Mouse (Mus musculus): Measurements from ENCODE around the gene Chst14. TPM values are rescaled to one million over a fixed set of nuclear protein-coding genes. Genes with fewer than 3 reads are reported as not detected.

Chst14 gene
- total RNA-seq (2017), result 0.81 and 2.2 TPM in 2 replicates

DNA sequence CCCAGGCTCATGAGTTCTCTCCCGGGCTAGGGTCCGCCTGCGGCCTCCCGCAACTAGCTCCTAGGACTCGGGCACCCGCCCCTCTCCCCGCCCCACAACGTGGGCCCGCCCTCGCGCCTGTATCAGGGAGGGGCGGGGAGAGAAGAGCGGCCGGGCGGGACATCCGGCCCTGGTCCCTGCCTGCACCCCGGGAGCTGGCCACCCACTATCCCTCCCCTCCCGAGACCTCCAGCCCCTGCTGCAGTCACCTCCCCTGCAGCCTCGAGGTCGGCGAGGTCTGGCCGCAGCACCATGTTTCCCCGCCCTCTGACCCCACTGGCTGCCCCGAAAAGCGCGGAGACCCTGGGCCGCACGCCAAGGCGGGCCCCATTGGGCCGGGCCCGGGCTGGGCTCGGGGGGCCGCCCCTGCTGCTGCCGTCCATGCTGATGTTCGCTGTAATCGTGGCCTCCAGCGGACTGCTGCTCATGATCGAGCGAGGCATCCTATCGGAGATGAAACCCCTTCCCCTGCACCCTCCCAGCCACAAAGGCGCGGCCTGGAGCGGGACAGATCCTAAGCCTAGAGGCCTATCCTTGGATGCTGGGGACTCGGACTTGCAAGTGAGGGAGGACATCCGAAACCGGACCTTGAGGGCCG, at the start of gene Chst14:
Chst14 (plus strand) TSS at position 136 of the 637 bp plus-strand sequence.
- ATAC-seq (ENCODE audit: extremely low read depth, insufficient number of reproducible peaks, low FRiP score, poor library complexity, severe bottlenecking), result peak; percentile 70

GRCm38 (mm10) chr2:118881019-118881418, 45.3 kb upstream of the Chst14 start:
- no peak for ATAC-seq (ENCODE audit: extremely low read depth, insufficient number of reproducible peaks, low FRiP score, poor library complexity, severe bottlenecking)

DNA sequence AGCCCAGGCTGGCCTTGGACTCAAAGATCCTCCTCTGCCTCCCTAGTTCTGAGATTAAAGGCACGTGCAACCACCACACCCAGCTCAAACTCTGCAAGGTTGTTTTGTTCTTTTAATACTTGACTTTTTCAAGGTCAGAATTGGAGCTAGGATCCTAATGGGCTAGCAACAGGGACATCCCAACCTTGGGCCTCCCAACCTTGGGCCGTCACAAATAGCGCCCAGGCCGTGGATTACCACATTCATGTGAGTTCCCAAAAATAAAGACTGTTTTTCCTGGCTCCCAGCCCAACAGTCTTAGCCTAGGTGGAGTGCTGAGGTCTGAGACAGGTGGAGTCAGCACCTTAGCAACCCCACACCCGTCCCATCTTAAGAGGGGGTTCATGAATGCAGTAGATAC, 44.3 kb upstream of the Chst14 start:
- ATAC-seq (ENCODE audit: extremely low read depth, insufficient number of reproducible peaks, low FRiP score, poor library complexity, severe bottlenecking), result no peak

- ATAC-seq (ENCODE audit: extremely low read depth, insufficient number of reproducible peaks, low FRiP score, poor library complexity, severe bottlenecking), result peak; percentile 69
Measured at GRCm38 (mm10) chr2:118882840-118883679, 43.2 kb upstream of the Chst14 start.

DNA sequence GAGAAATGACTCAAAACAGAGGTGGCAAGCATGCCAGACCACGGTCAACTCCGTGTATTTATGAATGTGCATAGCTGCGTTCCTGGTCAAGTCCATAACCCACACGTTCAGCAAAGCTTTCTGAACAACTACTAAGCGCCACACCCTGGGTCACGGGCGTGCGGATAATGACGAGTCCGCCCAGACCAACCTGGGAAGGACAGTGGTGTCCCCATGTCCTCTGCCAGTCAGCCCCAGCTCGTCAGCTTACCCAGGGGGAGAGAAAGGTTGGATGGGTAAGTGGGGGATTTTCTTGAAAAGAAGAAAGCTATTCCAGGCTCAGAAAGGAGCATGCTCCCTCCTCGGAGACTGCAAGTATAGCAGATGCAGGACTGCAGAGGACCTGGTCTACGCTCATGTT, 38.9 kb upstream of the Chst14 start:
- ATAC-seq (ENCODE audit: extremely low read depth, insufficient number of reproducible peaks, low FRiP score, poor library complexity, severe bottlenecking), result no peak

GRCm38 (mm10) chr2:118887845-118888548, 38.3 kb upstream of the Chst14 start:
- ATAC-seq (ENCODE audit: extremely low read depth, insufficient number of reproducible peaks, low FRiP score, poor library complexity, severe bottlenecking), result no peak

DNA sequence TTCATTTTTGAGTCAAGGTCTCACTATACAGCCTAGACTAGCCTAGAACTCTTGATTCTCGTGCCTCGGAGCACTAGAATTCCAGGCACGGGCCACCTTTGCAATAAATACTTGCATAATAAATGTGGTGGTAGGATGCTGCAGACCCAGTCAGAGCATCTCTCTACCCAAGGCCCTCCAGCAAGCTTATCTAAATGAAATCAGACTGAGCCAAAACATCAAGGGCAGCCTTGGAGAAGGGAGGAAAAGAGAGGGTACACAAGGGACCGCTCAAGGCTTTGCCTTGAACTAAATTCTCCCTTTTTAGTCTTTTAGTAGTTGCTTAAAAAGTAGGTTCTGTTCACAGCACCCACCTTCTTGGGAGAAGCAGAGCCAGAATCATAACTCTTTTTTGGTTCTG, 35.1 kb upstream of the Chst14 start:
- ATAC-seq (ENCODE audit: extremely low read depth, insufficient number of reproducible peaks, low FRiP score, poor library complexity, severe bottlenecking), result no peak

GRCm38 (mm10) chr2:118895990-118896913, 30.0 kb upstream of the Chst14 start:
- no peak for ATAC-seq (ENCODE audit: extremely low read depth, insufficient number of reproducible peaks, low FRiP score, poor library complexity, severe bottlenecking)

- peak; percentile 23; the same call in 1 of the 2 replicates for ATAC-seq (ENCODE audit: extremely low read depth, insufficient number of reproducible peaks, low FRiP score, poor library complexity, severe bottlenecking)
Measured at GRCm38 (mm10) chr2:118896914-118897291, 29.4 kb upstream of the Chst14 start.

DNA sequence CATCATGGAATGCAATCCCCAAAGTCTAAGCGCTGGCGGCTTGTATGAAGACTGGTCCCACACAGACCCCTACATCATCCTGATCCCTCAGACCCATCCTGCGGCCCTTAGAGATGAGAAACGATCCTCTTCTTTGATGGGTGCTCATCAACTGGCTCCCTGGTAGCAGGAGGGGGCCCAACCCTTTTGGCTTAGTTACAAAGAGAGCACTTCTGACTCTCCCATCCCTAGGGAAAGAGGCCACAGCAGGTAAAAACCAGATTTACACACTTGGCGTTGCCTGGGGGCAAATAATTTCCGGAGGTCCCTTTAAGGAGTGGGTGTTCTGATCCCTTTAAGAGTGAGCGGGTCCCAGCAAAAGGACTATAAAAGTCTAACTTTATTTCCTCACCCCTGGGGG, 28.9 kb upstream of the Chst14 start:
- no peak for ATAC-seq (ENCODE audit: extremely low read depth, insufficient number of reproducible peaks, low FRiP score, poor library complexity, severe bottlenecking)

GRCm38 (mm10) chr2:118897808-118898207, 28.5 kb upstream of the Chst14 start:
- no peak for ATAC-seq (ENCODE audit: extremely low read depth, insufficient number of reproducible peaks, low FRiP score, poor library complexity, severe bottlenecking)

DNA sequence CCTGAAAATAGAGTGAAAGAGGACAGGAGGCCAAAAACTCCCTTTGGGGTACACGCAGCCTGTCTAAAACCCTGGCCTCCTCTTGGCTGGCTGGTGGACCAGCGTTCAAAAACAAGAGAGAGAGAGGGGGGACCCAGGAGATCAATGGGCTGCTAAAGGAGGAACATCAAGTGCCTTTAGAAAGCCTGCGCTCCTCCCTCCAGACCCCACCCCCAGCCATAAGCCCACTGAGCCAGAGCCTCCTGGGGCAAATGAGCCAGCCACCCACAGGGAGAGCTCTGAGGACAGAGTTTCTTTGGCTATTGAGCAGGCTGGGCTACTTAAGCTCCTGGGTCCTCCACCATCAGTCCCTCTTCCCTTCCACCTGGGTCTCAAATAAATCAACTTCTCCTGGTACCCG, 27.5 kb upstream of the Chst14 start:
- no peak for ATAC-seq (ENCODE audit: extremely low read depth, insufficient number of reproducible peaks, low FRiP score, poor library complexity, severe bottlenecking)

GRCm38 (mm10) chr2:118899306-118899705, 27.0 kb upstream of the Chst14 start:
- no peak for ATAC-seq (ENCODE audit: extremely low read depth, insufficient number of reproducible peaks, low FRiP score, poor library complexity, severe bottlenecking)

DNA sequence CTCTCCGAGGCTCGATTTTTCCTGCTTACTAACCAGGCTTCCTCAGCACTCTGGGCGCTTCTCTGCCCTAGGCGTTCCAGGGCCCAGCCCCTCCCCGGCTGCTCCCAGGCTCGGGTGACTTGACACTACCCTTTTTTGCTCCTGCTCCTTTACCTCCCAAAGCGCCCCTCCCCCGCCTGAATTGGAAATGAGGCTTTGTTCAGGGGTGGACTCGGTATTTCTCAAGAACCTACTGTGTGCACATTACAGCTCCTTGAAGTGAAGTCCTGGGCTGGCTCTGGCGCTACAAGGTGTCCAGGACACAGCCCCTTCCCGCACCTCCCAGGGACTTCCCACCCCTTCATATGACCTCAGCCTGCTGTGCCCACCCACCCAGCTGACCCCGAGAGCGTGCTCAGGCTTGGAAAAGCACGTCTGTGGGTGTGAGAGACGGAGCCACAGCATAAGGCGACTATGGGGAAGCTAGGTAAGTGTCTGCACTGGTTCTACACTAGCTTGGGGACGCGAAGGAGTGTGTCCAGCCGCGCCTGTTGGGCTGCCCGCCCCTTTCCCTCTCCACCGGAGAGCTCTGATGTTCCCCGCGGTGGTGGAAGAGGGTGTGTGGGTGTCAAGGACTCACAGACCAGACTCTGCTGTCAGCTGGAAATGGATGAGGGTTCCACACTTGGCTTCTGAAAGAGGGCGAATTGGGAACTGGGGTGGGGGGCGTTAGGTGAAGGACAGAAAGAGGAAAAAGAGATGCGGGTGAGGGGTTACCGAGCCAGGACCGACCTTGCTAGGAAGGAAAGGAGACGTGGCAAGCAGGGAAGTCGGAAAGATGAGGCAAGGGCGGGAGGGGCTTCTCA, 26.1 kb upstream of the Chst14 start, which contains the start of gene Bahd1:
Bahd1 (plus strand) TSS at position 397 of the 845 bp plus-strand sequence.
- ATAC-seq (ENCODE audit: extremely low read depth, insufficient number of reproducible peaks, low FRiP score, poor library complexity, severe bottlenecking), result no peak

GRCm38 (mm10) chr2:118900826-118901140, 25.5 kb upstream of the Chst14 start:
- no peak for ATAC-seq (ENCODE audit: extremely low read depth, insufficient number of reproducible peaks, low FRiP score, poor library complexity, severe bottlenecking)

DNA sequence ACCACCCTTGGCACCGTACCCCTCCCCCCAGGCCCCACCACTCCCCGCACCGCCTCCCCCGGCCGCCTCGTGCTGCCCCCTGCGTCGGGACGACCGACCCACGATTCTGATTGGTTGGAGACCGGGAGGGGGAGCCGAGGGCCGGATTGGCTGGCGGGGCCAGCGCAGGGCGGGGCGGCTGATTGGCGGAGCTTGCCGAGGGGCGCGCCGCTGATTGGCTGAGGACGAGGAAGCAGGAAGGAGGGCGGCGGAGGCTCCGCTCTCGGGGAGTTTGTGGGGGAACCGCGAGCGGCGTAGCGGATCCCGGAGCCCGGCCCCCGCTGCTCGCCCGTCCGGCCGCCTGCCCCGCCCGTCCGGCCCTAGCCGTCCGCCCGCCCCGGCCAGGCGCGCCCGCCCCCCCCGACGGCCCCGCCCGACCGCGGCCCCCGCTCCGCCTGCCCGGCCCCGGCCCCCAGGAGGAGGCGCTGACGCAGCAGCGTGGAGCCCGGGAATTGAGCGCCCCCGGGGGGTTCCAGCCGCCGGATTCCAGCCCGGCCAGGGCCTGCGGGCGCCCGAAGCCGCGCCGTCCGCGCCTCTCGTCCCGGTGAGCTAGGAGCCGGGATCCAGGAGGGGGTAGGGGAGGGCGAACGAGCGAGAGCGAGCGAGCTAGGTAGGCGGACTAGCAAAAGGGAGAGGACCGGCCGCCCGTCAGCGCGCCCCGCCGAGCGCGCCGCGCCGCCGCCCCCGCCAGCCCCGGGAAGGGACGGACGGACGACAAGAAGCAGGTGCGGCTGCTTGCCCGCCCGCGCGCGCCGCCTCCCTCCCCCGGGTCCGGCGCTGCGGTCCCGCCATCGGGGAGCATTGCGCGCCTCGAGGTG, 24.9 kb upstream of the Chst14 start:
- peak; percentile 66 for ATAC-seq (ENCODE audit: extremely low read depth, insufficient number of reproducible peaks, low FRiP score, poor library complexity, severe bottlenecking)
